In the genomic region with DNA sequence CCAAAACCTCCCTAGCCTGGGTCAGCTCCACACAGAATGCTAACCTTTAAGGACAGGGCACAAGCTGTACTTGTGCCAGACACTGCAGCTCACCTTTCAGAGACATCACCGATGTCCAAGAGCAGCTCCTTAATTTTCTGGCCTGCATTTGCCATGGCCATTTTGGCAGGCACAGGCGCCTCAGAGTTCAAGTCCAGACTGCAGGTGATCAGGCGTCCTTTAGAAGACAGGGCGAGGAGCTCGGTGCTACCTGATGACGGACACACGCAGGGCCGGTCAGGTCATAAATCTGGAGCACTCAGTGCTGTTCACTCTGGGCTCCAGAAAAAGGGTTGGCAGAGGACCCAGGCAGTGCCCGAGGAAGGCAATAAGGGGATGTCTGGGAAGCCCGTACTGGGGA, we compare ENCODE assay signal across 17 mouse cellular contexts. TPM values are rescaled to one million over a fixed set of nuclear protein-coding genes. Genes with fewer than 3 reads are reported as not detected.
"Had no signal": no experiment of that assay in that cellular context is flagged by ENCODE, and none has a peak within 500 bp of the region (broad histone marks: within the 10 kb centered on the region; RNA-seq: fewer than 3 reads in every experiment).

No protein-coding gene starts in this region.

- H3K9me3 ChIP-seq: liver, embryonic 15.5 days; lung, embryonic 15.5 days; megakaryocyte, embryonic 14.5 days; midbrain, embryonic 15.5 days; neural tube, embryonic 12.5 days had no signal

- H3K27me3 ChIP-seq: liver, embryonic 15.5 days; lung, embryonic 15.5 days; megakaryocyte, embryonic 14.5 days; midbrain, embryonic 15.5 days; neural tube, embryonic 12.5 days had no signal

- DNase-seq: liver, postnatal 0 days; lung, adult 2 months; lung, postnatal 14 days; lung, postnatal 36 days; spleen, adult 18-20 months; thymus, adult 18-20 months; thymus, postnatal 14 days; thymus, postnatal 36 days had no signal

- H3K27ac ChIP-seq: liver, embryonic 15.5 days; lung, embryonic 15.5 days; macrophage; midbrain, embryonic 15.5 days; neural tube, embryonic 12.5 days had no signal

- H3K4me3 ChIP-seq: liver, embryonic 15.5 days; lung, embryonic 15.5 days; megakaryocyte, embryonic 14.5 days; midbrain, embryonic 15.5 days; neural tube, embryonic 12.5 days had no signal

RNA-seq across cellular contexts. Expression of gene Fscn2, which starts 14.0 kb away (rescaled TPM):
- total RNA-seq: megakaryocyte progenitor cell, adult 5-6 weeks; monocyte, adult 5-6 weeks had no signal
- polyA plus RNA-seq: liver, embryonic 15.5 days; liver, postnatal 0 days; macrophage; small intestine, adult 2 months had no signal
